Mouse (Mus musculus) MEL (cell line): ENCODE measurements around the gene Camkk2. TPM values are rescaled to one million over a fixed set of nuclear protein-coding genes. Genes with fewer than 3 reads are reported as not detected.

Source experiments
- DNase-seq: peaks from one replicate; pipeline ENCODE4 v3.0.0; 2011; ENCODE audit warnings: low read depth, low spot score
- H3K27ac ChIP-seq: 2 replicates; pipeline ENCODE4 v1.5.1; 2012; ENCODE audit warnings: low read depth, mild to moderate bottlenecking, control low read depth, low read length, moderate library complexity; ENCODE audit not compliant: control insufficient read depth
- H3K27me3 ChIP-seq, 2 experiments: fragments of 150-350 bp in 1 of 2; sonication (generic) in 1 of 2; 2 replicates each; pipeline ENCODE4 v1.6.1; 2012; ENCODE audit warnings: low read length in 2 of 2, mild to moderate bottlenecking in 2 of 2, improper control_type of control experiment in 1 of 2, moderate library complexity in 1 of 2; ENCODE audit not compliant: insufficient read depth in 2 of 2, control insufficient read depth in 1 of 2
- H3K36me3 ChIP-seq, 2 experiments: 2 replicates each; pipeline ENCODE4 v1.6.1; 2012 to 2014; ENCODE audit warnings: low read length in 2 of 2, improper control_type of control experiment in 1 of 2, inconsistent platforms in 1 of 2, mild to moderate bottlenecking in 1 of 2; ENCODE audit not compliant: insufficient read depth in 2 of 2, control insufficient read depth in 1 of 2
- H3K4me1 ChIP-seq, 2 experiments: fragments of 150-350 bp in 1 of 2; sonication (generic) in 1 of 2; 2 replicates each; pipeline ENCODE4 v1.6.1; 2012; ENCODE audit warnings: low read length in 2 of 2, improper control_type of control experiment in 1 of 2, mild to moderate bottlenecking in 1 of 2; ENCODE audit not compliant: insufficient read depth in 2 of 2, control insufficient read depth in 1 of 2
- H3K4me3 ChIP-seq, 2 experiments: fragments of 150-350 bp in 1 of 2; sonication (generic) in 1 of 2; 2 replicates each; pipeline ENCODE4 v1.5.1; 2012; ENCODE audit warnings: low read depth in 2 of 2, low read length in 2 of 2, mild to moderate bottlenecking in 2 of 2, moderate library complexity in 2 of 2, control low read depth in 1 of 2, improper control_type of control experiment in 1 of 2; ENCODE audit not compliant: control insufficient read depth in 1 of 2, insufficient read depth in 1 of 2
- H3K79me2 ChIP-seq: 2 replicates; pipeline ENCODE4 v1.6.1; 2012; ENCODE audit warnings: mild to moderate bottlenecking, low read length, moderate library complexity; ENCODE audit not compliant: control insufficient read depth, poor library complexity, insufficient read depth
- H3K9ac ChIP-seq: 2 replicates; pipeline ENCODE4 v1.6.1; 2012; ENCODE audit warnings: low read depth, mild to moderate bottlenecking, control low read depth, low read length, moderate library complexity; ENCODE audit not compliant: control insufficient read depth, poor library complexity, severe bottlenecking
- H3K9me3 ChIP-seq: fragments of 150-350 bp; sonication (generic); replicated peaks from 2 replicates; pipeline ENCODE4 v1.6.1; 2012; ENCODE audit warnings: mild to moderate bottlenecking, low read length, improper control_type of control experiment, moderate library complexity; ENCODE audit not compliant: insufficient read depth
- CHD2 ChIP-seq: IDR thresholded peaks from 2 replicates; pipeline ENCODE4 v1.6.1; 2011; ENCODE audit warnings: low read length, improper control_type of control experiment
- CTCF ChIP-seq, 3 experiments: IDR thresholded peaks in 2 of 3; conservative IDR thresholded peaks in 1 of 3; 2 replicates each; pipeline ENCODE4 v1.5.1; 2011 to 2012; ENCODE audit warnings: low read length in 3 of 3, low read depth in 2 of 3, mild to moderate bottlenecking in 2 of 3, improper control_type of control experiment in 1 of 3, inconsistent platforms in 1 of 3, mixed read lengths in 1 of 3, moderate library complexity in 1 of 3; ENCODE audit not compliant: control insufficient read depth in 1 of 3, insufficient read depth in 1 of 3, poor library complexity in 1 of 3, severe bottlenecking in 1 of 3
- E2F4 ChIP-seq: IDR thresholded peaks from 2 replicates; pipeline ENCODE4 v1.6.1; 2011; ENCODE audit warnings: low read depth, low read length, improper control_type of control experiment, borderline replicate concordance
- ELF1 ChIP-seq: IDR thresholded peaks from 2 replicates; pipeline ENCODE4 v1.6.1; 2014; ENCODE audit warnings: low read depth, mild to moderate bottlenecking, inconsistent platforms, low read length, improper control_type of control experiment, moderate library complexity
- ETS1 ChIP-seq: IDR thresholded peaks from 2 replicates; pipeline ENCODE4 v1.6.1; 2012; ENCODE audit warnings: low read depth, mild to moderate bottlenecking, inconsistent platforms, low read length, improper control_type of control experiment, moderate library complexity
- JUND ChIP-seq: IDR thresholded peaks from 2 replicates; pipeline ENCODE4 v1.6.1; 2011; ENCODE audit warnings: low read depth, mild to moderate bottlenecking, improper control_type of control experiment, low read length
- KAT2A ChIP-seq: conservative IDR thresholded peaks from 2 replicates; pipeline ENCODE4 v1.6.1; 2012; ENCODE audit warnings: low read depth, low read length, improper control_type of control experiment, inconsistent platforms
- MAFK ChIP-seq: IDR thresholded peaks from 2 replicates; pipeline ENCODE4 v1.6.1; 2011; ENCODE audit warnings: low read depth, mild to moderate bottlenecking, low read length, improper control_type of control experiment, borderline replicate concordance
- MAX ChIP-seq: IDR thresholded peaks from 2 replicates; pipeline ENCODE4 v1.6.1; 2011; ENCODE audit warnings: low read length, improper control_type of control experiment
- MAZ ChIP-seq: IDR thresholded peaks from 2 replicates; pipeline ENCODE4 v1.6.1; 2012; ENCODE audit warnings: low read depth, mild to moderate bottlenecking, inconsistent platforms, low read length, improper control_type of control experiment
- MEF2A ChIP-seq: IDR thresholded peaks from 2 replicates; pipeline ENCODE4 v1.6.1; 2014; ENCODE audit warnings: low read depth, mild to moderate bottlenecking, inconsistent platforms, low read length, improper control_type of control experiment; ENCODE audit not compliant: poor library complexity, insufficient replicate concordance, severe bottlenecking; ENCODE audit errors: extremely low read depth
- MXI1 ChIP-seq: IDR thresholded peaks from 2 replicates; pipeline ENCODE4 v1.6.1; 2011; ENCODE audit warnings: mild to moderate bottlenecking, low read depth, low read length, improper control_type of control experiment
- MYB ChIP-seq: IDR thresholded peaks from 2 replicates; pipeline ENCODE4 v1.6.1; 2011; ENCODE audit warnings: mild to moderate bottlenecking, low read depth, low read length, improper control_type of control experiment
- MYC ChIP-seq: IDR thresholded peaks from 2 replicates; pipeline ENCODE4 v1.6.1; 2011; ENCODE audit warnings: low read depth, mild to moderate bottlenecking, low read length, improper control_type of control experiment, moderate library complexity
- NRF1 ChIP-seq: IDR thresholded peaks from 2 replicates; pipeline ENCODE4 v1.6.1; 2014; ENCODE audit warnings: low read depth, mild to moderate bottlenecking, inconsistent platforms, low read length, improper control_type of control experiment, moderate library complexity; ENCODE audit not compliant: poor library complexity, insufficient read depth, severe bottlenecking
- POLR2AphosphoS2 ChIP-seq: IDR thresholded peaks from 2 replicates; pipeline ENCODE4 v1.6.1; 2011; ENCODE audit warnings: low read length, improper control_type of control experiment
- RAD21 ChIP-seq: IDR thresholded peaks from 2 replicates; pipeline ENCODE4 v1.6.1; 2011; ENCODE audit warnings: mild to moderate bottlenecking, low read depth, low read length, improper control_type of control experiment
- RCOR1 ChIP-seq: IDR thresholded peaks from 2 replicates; pipeline ENCODE4 v1.6.1; 2012; ENCODE audit warnings: low read depth, mild to moderate bottlenecking, inconsistent platforms, low read length, improper control_type of control experiment
- SIN3A ChIP-seq: IDR thresholded peaks from 2 replicates; pipeline ENCODE4 v1.6.1; 2012; ENCODE audit warnings: low read length, improper control_type of control experiment, inconsistent platforms
- SMC3 ChIP-seq: IDR thresholded peaks from 2 replicates; pipeline ENCODE4 v1.6.1; 2011; ENCODE audit warnings: low read depth, low read length, improper control_type of control experiment
- TBP ChIP-seq: IDR thresholded peaks from 2 replicates; pipeline ENCODE4 v1.8.0; 2011; ENCODE audit warnings: low read depth, low read length, improper control_type of control experiment
- TCF12 ChIP-seq: IDR thresholded peaks from 2 replicates; pipeline ENCODE4 v1.6.1; 2014; ENCODE audit warnings: low read depth, mild to moderate bottlenecking, inconsistent platforms, low read length, improper control_type of control experiment, moderate library complexity
- UBTF ChIP-seq: IDR thresholded peaks from 2 replicates; pipeline ENCODE4 v1.6.1; 2012; ENCODE audit warnings: low read depth, mild to moderate bottlenecking, inconsistent platforms, low read length, improper control_type of control experiment, moderate library complexity, borderline replicate concordance; ENCODE audit not compliant: insufficient read depth
- ZC3H11A ChIP-seq: IDR thresholded peaks from 2 replicates; pipeline ENCODE4 v1.6.1; 2012; ENCODE audit warnings: low read depth, mild to moderate bottlenecking, inconsistent platforms, low read length, improper control_type of control experiment
- ZKSCAN1 ChIP-seq: IDR thresholded peaks from 2 replicates; pipeline ENCODE4 v1.6.1; 2012; ENCODE audit warnings: low read depth, mild to moderate bottlenecking, inconsistent platforms, low read length, improper control_type of control experiment, moderate library complexity
- ZMIZ1 ChIP-seq: IDR thresholded peaks from 2 replicates; pipeline ENCODE4 v1.6.1; 2012; ENCODE audit warnings: low read depth, mild to moderate bottlenecking, inconsistent platforms, low read length, improper control_type of control experiment, moderate library complexity
- ZNF384 ChIP-seq: IDR thresholded peaks from 2 replicates; pipeline ENCODE4 v1.6.1; 2012; ENCODE audit warnings: low read depth, mild to moderate bottlenecking, inconsistent platforms, low read length, improper control_type of control experiment
- polyA plus RNA-seq, 2 experiments: library from polyadenylated mRNA; stranded (reverse) in 1 of 2; unstranded in 1 of 2; fragments of >175 nt in 1 of 2; fragments of >200 nt in 1 of 2; gene quantifications; 2 replicates each; pipeline versions ENCODE4 v1.2.1 to v1.2.4; 2012; ENCODE audit warnings: low replicate concordance in 2 of 2, low read depth in 1 of 2; ENCODE audit not compliant: insufficient read length in 2 of 2, insufficient read depth in 1 of 2, missing spikeins in 1 of 2
- total RNA-seq: library from RNA; depleted of rRNA; stranded (reverse); fragments of 300-350 nt; gene quantifications from 2 replicates; pipeline ENCODE4 v1.2.3, GENCODE M21; 2012

Gene Camkk2
- total and polyA plus RNA-seq, 3 experiments: 23.7 to 24.8 TPM; not detected in 1

- H3K79me2 ChIP-seq: no peaks in the 10 kb centered on the region
- H3K4me3 ChIP-seq: no peak overlapping the region
- no peaks in the 10 kb centered on the region for H3K9me3 ChIP-seq
- H3K9ac ChIP-seq: no peak overlapping the region
- DNase-seq: peak; percentile 83
- no peak overlapping the region for H3K27ac ChIP-seq
- peaks cover 2 to 4% of the 10 kb centered on the region in 2 experiments; a peak in 2 of 4 replicates for H3K4me1 ChIP-seq
- no peak for TF ChIP-seq TBP
- peak; percentile 46; the same call in 1 of the 2 replicates for TF ChIP-seq ZC3H11A
- TF ChIP-seq RAD21: peak; percentile 75
- TF ChIP-seq SIN3A: no peak
- TF ChIP-seq CTCF (IDR thresholded peaks at IDR 0.05 in 2 of 3, conservative IDR thresholded peaks at IDR 0.05 in 1 of 3; ENCODE audit: control insufficient read depth in 1 of 3, insufficient read depth in 1 of 3, low read depth in 2 of 3, low read length in 3 of 3, poor library complexity in 1 of 3, severe bottlenecking in 1 of 3): peak; percentile 71 to 82 (median 76)
- no peak for TF ChIP-seq KAT2A
- no peak for TF ChIP-seq CHD2
- no peak for TF ChIP-seq NRF1
- no peak for TF ChIP-seq POLR2AphosphoS2
- TF ChIP-seq MAFK: no peak
- no peak; the same call in 1 of the 2 replicates for TF ChIP-seq MXI1
- no peak for TF ChIP-seq JUND
- no peak for TF ChIP-seq MAZ
- peak; percentile 63; the same call in 1 of the 2 replicates for TF ChIP-seq ZNF384
- no peak for TF ChIP-seq MAX
- peak; percentile 59 for TF ChIP-seq SMC3
- TF ChIP-seq ZKSCAN1: no peak
- TF ChIP-seq MYB: no peak
- no peak for TF ChIP-seq RCOR1
- 0 out of 2 replicates have a peak, but pooled peaks have one; percentile 18 for TF ChIP-seq MYC
- no peak for TF ChIP-seq TCF12
- TF ChIP-seq ETS1: no peak
- TF ChIP-seq E2F4: no peak
- no peak for TF ChIP-seq ZMIZ1
- TF ChIP-seq MEF2A: no peak
- TF ChIP-seq UBTF: no peak
- no peak for TF ChIP-seq ELF1
- H3K27me3 ChIP-seq: no peaks in the 10 kb centered on the region
- peaks cover 6 to 26% of the 10 kb centered on the region in 2 experiments; a peak in 3 of 4 replicates for H3K36me3 ChIP-seq
Observed at GRCm38 (mm10) chr5:122811364-122812079, 32.3 kb upstream of the Camkk2 start.
